Mouse (Mus musculus) ES-E14 (cell line): ENCODE measurements around the gene Ern2.
A peak's percentile ranks its signal among the peaks of the same experiment; 100 is the strongest.

Experiments used
- HCFC1 ChIP-seq: IDR thresholded peaks from 2 replicates; pipeline ENCODE4 v1.6.1; 2012; ENCODE audit warnings: low read length, inconsistent platforms, borderline replicate concordance; ENCODE audit not compliant: insufficient read depth
- MAFK ChIP-seq: IDR thresholded peaks from 2 replicates; pipeline ENCODE4 v1.6.1; 2014; ENCODE audit warnings: mild to moderate bottlenecking, low read depth, low read length, inconsistent platforms; ENCODE audit not compliant: insufficient read depth

DNA sequence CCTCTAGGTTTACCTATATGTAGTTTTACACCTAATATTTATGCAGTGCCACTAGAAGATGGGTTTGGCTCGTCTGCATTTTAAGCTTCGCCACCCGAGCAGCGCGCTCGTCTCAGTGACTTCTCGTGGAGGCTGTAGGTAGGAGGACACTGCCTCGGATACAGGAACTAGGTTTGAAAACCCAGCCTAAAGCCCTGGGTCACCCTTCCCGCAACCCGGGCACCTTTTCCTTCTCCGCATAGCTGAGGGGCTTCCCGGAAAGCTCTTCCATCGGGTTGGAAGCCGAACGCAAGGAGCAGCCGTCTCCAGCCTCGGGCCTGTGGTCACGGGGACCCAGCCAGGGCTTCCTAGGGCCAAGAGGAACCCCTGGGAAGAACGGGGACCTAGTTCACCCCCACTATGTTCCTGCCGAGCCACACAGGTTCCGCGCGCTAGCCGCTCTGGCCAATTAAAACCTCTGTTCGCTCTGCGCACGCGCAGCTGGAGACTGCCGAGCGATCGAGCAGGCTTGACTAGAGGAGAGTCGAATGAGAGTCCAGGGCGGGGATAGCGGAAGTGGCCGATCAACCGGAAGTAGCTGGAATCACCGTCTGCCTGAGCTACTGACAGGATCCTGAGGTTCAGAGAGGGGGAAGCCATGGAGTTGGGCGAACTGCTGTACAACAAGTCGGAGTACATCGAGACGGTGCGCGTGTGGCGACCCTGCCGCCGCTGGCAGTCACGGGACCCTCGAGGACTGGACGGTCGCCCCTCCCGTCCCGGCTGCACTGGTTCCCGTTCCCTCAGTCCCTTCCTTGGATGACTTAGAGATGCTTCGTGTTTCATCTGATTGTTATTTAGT is 53.3 kb downstream of the Ern2 start, which contains the start of the genes Palb2 and Dctn5:
- TF ChIP-seq MAFK (no peak), HCFC1 (peak; percentile 90)
